Mouse (Mus musculus) T-cell, adult 2 months (primary cell): ENCODE data around the gene Emilin3.

Experiments
- DNase-seq: peaks from one replicate; pipeline ENCODE4 v3.0.0; 2022; ENCODE audit warnings: low spot score

The Emilin3 gene

DNA sequence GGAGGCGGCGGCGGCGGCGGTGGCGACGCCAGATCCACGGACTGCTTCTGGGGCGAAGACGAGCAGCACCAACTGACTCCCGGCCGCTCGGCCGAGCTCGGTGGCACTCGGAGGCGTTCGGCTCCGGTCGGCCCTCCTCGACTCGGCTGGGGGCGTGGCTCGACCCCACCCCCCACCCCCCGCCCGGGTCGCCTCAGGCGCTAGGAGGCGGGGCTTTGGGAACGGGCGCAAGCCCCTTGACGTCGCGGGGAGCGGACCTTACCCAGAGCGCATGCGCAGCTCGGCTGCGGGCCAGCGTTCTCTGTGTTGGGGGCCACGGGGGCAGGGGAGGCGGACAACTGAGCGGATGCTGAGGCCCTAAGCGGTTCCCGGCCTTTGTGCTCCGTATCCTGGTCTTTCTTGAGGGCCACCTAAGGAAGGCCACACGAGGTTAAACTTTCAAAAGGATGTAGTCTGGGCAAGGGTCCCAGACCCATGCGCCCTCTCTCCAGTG, 39.2 kb downstream of the Emilin3 start, which contains the start of gene Zhx3:
Zhx3 (minus strand) TSS at position 109 of the 493 bp plus-strand sequence.
- peak; percentile 77 for DNase-seq

- DNase-seq: peak; percentile 62
Measured at GRCm38 (mm10) chr2:160872395-160872794, 39.7 kb downstream of the Emilin3 start.

- no peak for DNase-seq
Measured at GRCm38 (mm10) chr2:160871310-160871709, 40.8 kb downstream of the Emilin3 start.

DNA sequence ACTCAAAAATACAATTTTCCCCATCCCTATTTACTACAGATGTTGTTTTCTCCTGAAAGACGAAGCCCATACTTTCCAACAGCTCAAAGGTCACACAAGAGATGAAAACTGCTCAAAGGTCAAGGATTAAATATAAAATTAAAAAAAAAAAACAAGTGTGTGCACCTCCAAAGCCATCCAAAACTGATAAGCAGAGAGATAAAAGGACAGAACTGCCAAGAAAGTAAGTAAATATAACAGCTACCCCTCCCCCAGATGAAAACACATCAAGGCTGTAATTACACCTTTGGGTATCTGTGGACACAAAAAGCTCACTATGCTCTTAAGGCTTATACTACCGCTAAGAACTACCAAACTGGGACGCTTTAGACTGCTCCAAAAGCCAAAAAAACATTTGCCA, 42.7 kb downstream of the Emilin3 start:
- DNase-seq: no peak

- no peak for DNase-seq
Measured at GRCm38 (mm10) chr2:160865266-160865665, 46.9 kb downstream of the Emilin3 start.

DNA sequence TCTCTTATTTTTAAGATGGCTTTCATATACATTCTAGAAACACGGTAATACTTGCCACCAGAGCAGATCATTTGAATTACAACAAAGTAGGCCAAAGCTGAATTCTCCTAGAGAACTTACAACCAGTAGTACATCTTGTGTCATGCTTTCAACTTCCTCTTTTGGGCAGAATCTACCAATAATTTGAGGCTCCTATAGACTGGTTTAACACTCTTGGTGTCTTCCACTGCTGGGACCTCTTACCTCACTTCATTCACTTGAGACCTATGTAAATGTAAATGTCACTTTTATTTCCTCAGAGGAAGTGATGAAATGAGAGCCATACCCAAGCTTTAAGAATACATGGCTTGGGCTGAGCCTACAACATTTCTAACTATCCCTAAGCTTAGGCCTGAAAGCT, 48.0 kb downstream of the Emilin3 start:
- DNase-seq: no peak

DNA sequence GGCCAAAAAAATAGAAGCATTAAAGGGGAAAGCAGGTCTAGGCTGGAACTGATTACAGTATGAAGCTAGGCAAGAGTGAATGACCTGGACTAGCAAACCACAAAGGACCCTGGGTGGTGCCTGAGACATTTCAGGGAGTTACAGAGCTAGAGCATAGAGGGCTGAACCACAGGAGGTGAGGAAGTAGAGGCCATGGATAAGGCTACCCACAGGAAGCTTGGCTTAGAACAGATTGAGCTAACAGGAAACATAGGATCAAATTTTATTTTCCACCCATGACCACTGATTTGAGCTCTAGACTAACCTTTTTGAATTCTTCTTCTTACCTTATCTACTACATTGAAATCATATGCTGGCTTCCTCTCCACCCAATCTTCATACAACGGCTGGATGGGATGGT, 51.8 kb downstream of the Emilin3 start:
- DNase-seq: no peak
